Mouse (Mus musculus) layer of hippocampus, adult 2 months (tissue): ENCODE measurements around the gene Pip4k2c. TPM values are rescaled to one million over a fixed set of nuclear protein-coding genes. Genes with fewer than 3 reads are reported as not detected.

Experiments used
- DNase-seq, 2 experiments: peaks; one replicate each; pipeline ENCODE4 v3.0.0; 2022; ENCODE audit warnings: low spot score in 2 of 2
- H3K27ac ChIP-seq: fragments of 200-600 bp; 2 replicates; pipeline ENCODE4 v1.8.1; 2022
- H3K4me3 ChIP-seq: fragments of 200-600 bp; 2 replicates; pipeline ENCODE4 v1.8.1; 2022; ENCODE audit warnings: mild to moderate bottlenecking
- CTCF ChIP-seq: fragments of 200-600 bp; conservative IDR thresholded peaks from 2 replicates; pipeline ENCODE4 v1.8.1; 2022; ENCODE audit warnings: antibody characterized with exemption, mild to moderate bottlenecking, moderate library complexity
- total RNA-seq, 2 experiments: library from RNA; stranded (reverse); gene quantifications; 2 replicates each; pipeline ENCODE4 v1.2.3; 2021

Gene Pip4k2c
- total RNA-seq, 2 experiments from 2014 or later = 98.0 to 98.6 TPM

DNA sequence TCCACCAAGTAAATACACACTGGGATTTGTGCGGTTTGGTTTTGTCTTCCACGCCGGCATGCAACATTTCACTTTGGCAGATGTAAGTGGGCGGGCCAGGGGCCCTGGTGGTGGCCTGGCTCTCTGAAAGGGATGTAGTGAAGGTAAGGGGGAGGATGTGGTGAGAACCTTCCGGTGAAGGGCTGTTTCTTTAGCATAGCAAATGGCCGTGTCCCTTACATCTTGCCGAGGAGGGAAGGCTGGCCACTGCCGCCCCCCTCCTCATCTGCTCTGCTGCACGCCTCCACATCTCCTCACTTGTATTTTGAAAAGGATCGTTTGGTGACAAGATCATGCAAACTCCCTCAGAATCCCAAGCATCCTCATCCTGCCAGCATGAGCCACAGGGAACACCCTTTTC, 14.3 kb upstream of the Pip4k2c start:
- TF ChIP-seq CTCF = no peak
- no peak overlapping the region for H3K4me3 ChIP-seq
- DNase-seq = no peak
- H3K27ac ChIP-seq = peak overlapping the region; percentile 75

GRCm38 (mm10) chr10:127225213-127225612, 13.8 kb upstream of the Pip4k2c start:
- peak overlapping the region; percentile 75; the same call in 1 of the 2 replicates for H3K27ac ChIP-seq
- no peak for DNase-seq
- no peak overlapping the region for H3K4me3 ChIP-seq
- TF ChIP-seq CTCF = no peak

- Histone ChIP-seq H3K27ac (no peak overlapping the region), H3K4me3 (no peak overlapping the region)
- TF ChIP-seq CTCF = no peak
- DNase-seq = no peak
Observed at GRCm38 (mm10) chr10:127218339-127218738, 7.0 kb upstream of the Pip4k2c start.

GRCm38 (mm10) chr10:127217177-127217576, 5.8 kb upstream of the Pip4k2c start:
- TF ChIP-seq CTCF = no peak

DNA sequence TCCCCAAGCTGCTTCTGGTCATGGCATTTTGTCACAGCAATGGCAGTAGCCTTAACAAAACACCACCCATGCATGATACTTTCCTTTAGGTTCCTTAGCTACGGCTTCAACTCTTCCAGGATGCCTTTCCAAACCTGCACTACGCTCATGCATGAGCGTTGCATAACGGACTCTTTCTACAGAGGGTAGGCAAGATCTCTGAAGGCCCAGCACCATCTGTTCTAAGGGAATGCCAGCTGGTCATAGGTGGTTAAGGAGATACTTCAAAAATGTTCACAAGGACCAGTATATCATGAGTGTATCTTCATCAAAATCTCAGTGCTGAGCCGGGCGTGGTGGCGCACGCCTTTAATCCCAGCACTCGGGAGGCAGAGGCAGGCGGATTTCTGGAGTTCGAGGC, 5.1 kb upstream of the Pip4k2c start:
- no peak for TF ChIP-seq CTCF
- Histone ChIP-seq H3K27ac (peak overlapping the region; percentile 18; the same call in 1 of the 2 replicates), H3K4me3 (no peak overlapping the region)
- no peak for DNase-seq

More at GRCm38 (mm10) chr10:127217177-127217576, 5.8 kb upstream of the Pip4k2c start:
- Histone ChIP-seq H3K27ac (no peak overlapping the region), H3K4me3 (no peak overlapping the region)
- DNase-seq = no peak

DNA sequence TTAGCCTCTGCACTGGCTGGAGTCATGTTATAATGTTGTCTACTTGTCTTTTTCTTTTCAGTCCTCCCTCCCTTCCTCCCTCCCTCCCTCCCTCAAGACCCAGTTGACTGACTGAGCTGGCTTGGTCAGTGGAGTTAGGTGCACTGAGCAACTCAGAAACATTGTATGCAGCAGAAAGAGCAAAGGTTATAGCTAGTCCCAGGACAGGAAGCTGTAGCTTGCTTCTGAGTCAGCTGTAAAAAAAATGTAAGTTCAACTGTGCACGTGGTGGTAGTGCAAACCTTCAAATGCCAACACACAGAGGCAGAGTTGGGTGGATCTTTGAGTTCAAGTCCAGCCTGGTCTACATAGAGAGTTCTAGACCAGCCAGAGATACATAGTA, 3.0 kb upstream of the Pip4k2c start:
- H3K4me3 ChIP-seq = no peak overlapping the region
- H3K27ac ChIP-seq = no peak overlapping the region
- no peak for TF ChIP-seq CTCF
- no peak for DNase-seq

DNA sequence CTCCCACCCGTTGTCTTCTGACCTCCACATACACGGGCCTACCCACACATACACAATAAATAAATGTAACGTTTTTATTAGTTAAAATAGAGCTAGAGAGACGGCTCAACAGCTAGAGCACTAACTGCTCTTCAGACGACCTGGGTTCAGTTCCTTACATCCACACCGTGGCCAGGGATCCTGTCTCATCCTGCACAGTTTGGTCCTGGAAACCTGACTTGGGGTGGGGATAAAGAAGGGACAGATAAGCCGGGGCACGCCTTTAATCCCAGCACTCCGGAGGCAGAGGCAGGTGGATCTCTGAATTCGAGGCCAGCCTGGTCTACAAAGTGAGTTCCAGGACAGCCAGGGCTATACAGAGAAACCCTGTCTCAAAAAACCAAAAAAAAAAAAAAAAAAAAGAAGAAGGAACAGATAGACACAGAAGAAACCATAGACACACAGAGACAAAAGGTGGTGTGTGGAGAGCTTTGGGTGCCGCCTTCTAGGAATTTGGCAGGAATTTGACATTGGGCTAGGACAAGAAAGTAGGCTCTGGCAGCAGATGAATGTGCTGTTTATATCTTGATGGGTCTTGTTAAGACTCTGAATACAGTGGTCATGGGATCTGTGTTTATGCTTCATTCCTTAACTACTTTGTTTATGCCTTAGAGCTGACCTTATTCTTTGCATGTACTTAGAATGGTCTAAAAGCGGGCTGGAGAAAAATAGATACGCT, 2.5 kb upstream of the Pip4k2c start:
- DNase-seq = no peak
- H3K27ac ChIP-seq = no peak overlapping the region
- TF ChIP-seq CTCF = no peak
- H3K4me3 ChIP-seq = no peak overlapping the region

DNA sequence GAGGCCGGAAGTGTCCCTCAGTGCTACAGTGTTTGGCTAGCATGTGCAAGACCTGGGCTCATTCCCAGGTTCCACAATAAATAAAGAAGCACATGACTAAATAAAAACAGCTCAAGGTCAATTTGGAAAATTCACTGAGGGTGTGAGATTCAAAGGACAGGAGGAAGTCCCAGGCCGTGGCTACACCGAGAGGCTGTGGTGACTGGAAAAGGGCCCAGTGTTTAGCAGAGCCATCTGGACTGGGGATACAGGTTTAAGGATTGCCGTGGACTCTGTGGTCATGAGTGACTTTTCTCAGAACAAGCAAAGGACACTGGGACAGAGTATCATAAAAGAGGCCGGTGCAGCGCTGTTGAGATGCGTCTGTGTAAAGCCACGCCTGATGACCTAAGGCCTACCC, 1.9 kb upstream of the Pip4k2c start:
- Histone ChIP-seq H3K27ac (no peak overlapping the region), H3K4me3 (no peak overlapping the region)
- DNase-seq = no peak
- no peak for TF ChIP-seq CTCF

GRCm38 (mm10) chr10:127210961-127211405, 402 bp downstream of the Pip4k2c start:
- no peak for TF ChIP-seq CTCF
- Histone ChIP-seq H3K27ac (peak overlapping the region; percentile 84), H3K4me3 (peak overlapping the region; percentile 99)
- DNase-seq = no peak

GRCm38 (mm10) chr10:127209928-127210570, 1.3 kb downstream of the Pip4k2c start:
- TF ChIP-seq CTCF = no peak
- no peak for DNase-seq
- peak overlapping the region; percentile 99 for H3K4me3 ChIP-seq
- H3K27ac ChIP-seq = peak overlapping the region; percentile 84

- TF ChIP-seq CTCF = no peak
- Histone ChIP-seq H3K27ac (peak overlapping the region; percentile 84), H3K4me3 (peak overlapping the region; percentile 99)
- no peak for DNase-seq
Observed at GRCm38 (mm10) chr10:127208921-127209320, 2.5 kb downstream of the Pip4k2c start.

- no peak for DNase-seq
- no peak overlapping the region for H3K27ac ChIP-seq
- no peak for TF ChIP-seq CTCF
- no peak overlapping the region for H3K4me3 ChIP-seq
Observed at GRCm38 (mm10) chr10:127205373-127205772, 6.0 kb downstream of the Pip4k2c start.

- Histone ChIP-seq H3K4me3 (no peak overlapping the region), H3K27ac (no peak overlapping the region)
- no peak for DNase-seq
- TF ChIP-seq CTCF = no peak
Observed at GRCm38 (mm10) chr10:127204589-127204988, 6.8 kb downstream of the Pip4k2c start.

GRCm38 (mm10) chr10:127203106-127203505, 8.3 kb downstream of the Pip4k2c start:
- no peak overlapping the region for H3K27ac ChIP-seq

More at GRCm38 (mm10) chr10:127203106-127203505, 8.3 kb downstream of the Pip4k2c start:
- no peak for TF ChIP-seq CTCF
- DNase-seq = no peak
- no peak overlapping the region for H3K4me3 ChIP-seq
